Mouse (Mus musculus) forebrain, embryonic 15.5 days (tissue): ENCODE measurements around the gene Olfr957. TPM values are rescaled to one million over a fixed set of nuclear protein-coding genes. Genes with fewer than 3 reads are reported as not detected.

Experiments
- ATAC-seq: fragments of 200-750 bp; cut with Nextera tagmentation; replicated peaks from 2 replicates; pipeline ENCODE4 v1.8.0; 2017; ENCODE audit warnings: mild to moderate bottlenecking, moderate TSS enrichment, moderate library complexity
- H3K27ac ChIP-seq: fragments of 300-500 bp; sonication (generic); replicated peaks from 2 replicates; pipeline ENCODE4 v1.5.1; 2015; ENCODE audit warnings: mild to moderate bottlenecking, inconsistent platforms
- H3K27me3 ChIP-seq: fragments of 300-500 bp; sonication (generic); 2 replicates; pipeline ENCODE4 v1.6.1; 2015; ENCODE audit warnings: inconsistent platforms
- H3K36me3 ChIP-seq: fragments of 300-500 bp; sonication (generic); 2 replicates; pipeline ENCODE4 v1.6.1; 2015; ENCODE audit warnings: mild to moderate bottlenecking, inconsistent platforms
- H3K4me1 ChIP-seq: fragments of 300-500 bp; sonication (generic); 2 replicates; pipeline ENCODE4 v1.6.1; 2015; ENCODE audit warnings: inconsistent platforms
- H3K4me2 ChIP-seq: fragments of 300-500 bp; sonication (generic); replicated peaks from 2 replicates; pipeline ENCODE4 v1.6.1; 2015; ENCODE audit warnings: mild to moderate bottlenecking, inconsistent platforms
- H3K4me3 ChIP-seq: fragments of 300-500 bp; sonication (generic); 2 replicates; pipeline ENCODE4 v1.5.1; 2015; ENCODE audit warnings: mild to moderate bottlenecking, inconsistent platforms
- H3K9ac ChIP-seq: fragments of 300-500 bp; sonication (generic); replicated peaks from 2 replicates; pipeline ENCODE4 v1.6.1; 2015; ENCODE audit warnings: mild to moderate bottlenecking, inconsistent platforms
- H3K9me3 ChIP-seq: fragments of 300-500 bp; sonication (generic); 2 replicates; pipeline ENCODE4 v1.6.1; 2016; ENCODE audit warnings: inconsistent platforms
- WGBS: fragments of 180-500 bp; shearing (Covaris S2); methylation state at CpG from one replicate; pipeline ENCODE4 v1.1.7; 2015; ENCODE audit warnings: mixed read lengths; 5-methylcytosine and 5-hydroxymethylcytosine counted together
- polyA plus RNA-seq: library from polyadenylated mRNA; unstranded; fragments of >200 nt; fragmentation: Nextera tagmentation; extraction: Ambion mirVana; gene quantifications from 2 replicates; pipeline ENCODE4 v1.2.1, GENCODE M21; 2015

Olfr957 gene
- not detected in 2 replicates for polyA plus RNA-seq

GRCm38 (mm10) chr9:39515531-39515930, at the start of gene Olfr957:
Olfr957 (minus strand) TSS chr9:39515809.
- no peak within 1 kb of the TSS for H3K4me2 ChIP-seq
- no peaks in the 10 kb centered on the region for H3K4me1 ChIP-seq
- no peaks in the 10 kb centered on the region for H3K9me3 ChIP-seq
- no peak within 1 kb of the TSS for H3K4me3 ChIP-seq
- no peaks in the 10 kb centered on the region for H3K27me3 ChIP-seq
- 75% methylated on average over 3 of the region's 3 CpGs for WGBS
- no peaks in the 10 kb centered on the region for H3K36me3 ChIP-seq
- H3K27ac ChIP-seq, result no peak within 1 kb of the TSS
- ATAC-seq, result no peak
- no peak within 1 kb of the TSS for H3K9ac ChIP-seq

GRCm38 (mm10) chr9:39558349-39558647, 42.7 kb upstream of the Olfr957 start:
- Histone ChIP-seq H3K4me1 (peaks cover 17% of the 10 kb centered on the region; the same call in 1 of the 2 replicates), H3K36me3 (no peaks in the 10 kb centered on the region), H3K4me2 (no peak overlapping the region), H3K27ac (peak overlapping the region; percentile 89), H3K9ac (no peak overlapping the region), H3K4me3 (no peak overlapping the region), H3K27me3 (no peaks in the 10 kb centered on the region), H3K9me3 (no peaks in the 10 kb centered on the region)
- peak; percentile 51 for ATAC-seq

DNA sequence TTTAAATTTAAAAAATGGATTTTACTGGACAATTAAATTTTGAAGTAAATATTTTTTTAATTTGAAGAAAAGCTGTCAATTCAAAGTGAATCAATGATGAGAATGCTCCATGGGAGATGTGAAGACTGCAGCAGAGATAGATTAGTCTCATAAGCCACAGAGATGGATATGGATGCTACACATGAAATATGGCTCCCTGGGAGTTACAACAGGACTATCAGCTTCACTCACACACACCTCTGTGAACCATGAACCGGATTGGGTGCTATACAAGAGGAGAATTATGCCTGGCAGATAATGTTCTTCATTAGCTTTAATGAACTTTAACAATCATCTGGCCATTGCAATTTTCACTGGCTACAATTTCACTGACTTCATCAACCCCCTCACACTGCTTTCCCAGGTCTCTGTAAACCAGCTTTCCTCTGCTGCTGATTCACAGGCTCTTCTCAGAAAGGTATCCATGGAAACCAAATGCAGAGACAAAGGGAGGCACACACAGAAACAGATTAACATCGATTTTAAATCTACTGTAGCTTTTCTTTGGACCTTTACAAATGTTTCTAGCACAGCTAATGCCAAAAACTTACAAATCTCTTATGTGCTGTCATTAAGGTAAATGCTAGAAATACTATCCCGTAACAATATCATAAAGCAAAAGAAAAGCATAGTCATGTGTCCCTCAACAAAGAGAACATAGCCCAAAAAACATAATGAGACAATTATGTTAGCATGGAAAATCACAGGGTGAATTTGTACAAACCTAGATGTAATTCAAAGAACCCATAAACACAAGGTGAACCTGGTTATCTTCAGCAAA, 42.1 kb upstream of the Olfr957 start:
- 12% methylated on average over 3 of the region's 3 CpGs for WGBS
- Histone ChIP-seq H3K9me3 (no peaks in the 10 kb centered on the region), H3K4me2 (no peak overlapping the region; the same call in 1 of the 2 replicates), H3K4me3 (no peak overlapping the region), H3K4me1 (peaks cover 17% of the 10 kb centered on the region; the same call in 1 of the 2 replicates), H3K27ac (peak overlapping the region; percentile 89), H3K27me3 (no peaks in the 10 kb centered on the region), H3K9ac (no peak overlapping the region), H3K36me3 (no peaks in the 10 kb centered on the region)
- peak; percentile 96 for ATAC-seq

DNA sequence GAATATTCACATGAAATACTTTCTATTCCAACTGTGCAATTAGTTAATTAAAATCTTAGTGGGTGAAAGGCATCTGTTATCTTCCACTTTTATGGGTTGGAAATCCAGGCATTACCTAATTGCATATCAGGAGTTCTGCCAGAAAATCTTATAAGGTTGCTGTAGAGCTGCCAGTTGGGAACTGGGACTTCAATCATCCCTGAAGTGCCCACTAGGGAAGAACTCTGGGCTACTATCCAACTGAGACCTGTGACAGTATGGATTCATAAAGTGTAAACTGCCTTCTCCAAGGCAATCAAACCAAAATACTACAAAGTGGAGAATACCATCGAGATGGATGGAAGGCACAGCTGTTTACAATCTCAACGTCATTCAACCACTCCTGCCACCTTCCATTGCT, 38.3 kb upstream of the Olfr957 start, which contains the start of gene Olfr958:
Gene Olfr958 (minus strand): TSS at position 109 of the 400 bp plus-strand sequence.
- Histone ChIP-seq H3K4me2 (no peak within 1 kb of the TSS), H3K4me1 (peaks cover 17% of the 10 kb centered on the region; the same call in 1 of the 2 replicates), H3K27ac (peak within 1 kb of the TSS; percentile 34; the same call in 1 of the 2 replicates), H3K9ac (no peak within 1 kb of the TSS), H3K36me3 (no peaks in the 10 kb centered on the region), H3K27me3 (no peaks in the 10 kb centered on the region), H3K9me3 (no peaks in the 10 kb centered on the region), H3K4me3 (no peak within 1 kb of the TSS)
- WGBS, result 40% methylated on average over 2 of the region's 2 CpGs
- ATAC-seq, result peak; percentile 53

DNA sequence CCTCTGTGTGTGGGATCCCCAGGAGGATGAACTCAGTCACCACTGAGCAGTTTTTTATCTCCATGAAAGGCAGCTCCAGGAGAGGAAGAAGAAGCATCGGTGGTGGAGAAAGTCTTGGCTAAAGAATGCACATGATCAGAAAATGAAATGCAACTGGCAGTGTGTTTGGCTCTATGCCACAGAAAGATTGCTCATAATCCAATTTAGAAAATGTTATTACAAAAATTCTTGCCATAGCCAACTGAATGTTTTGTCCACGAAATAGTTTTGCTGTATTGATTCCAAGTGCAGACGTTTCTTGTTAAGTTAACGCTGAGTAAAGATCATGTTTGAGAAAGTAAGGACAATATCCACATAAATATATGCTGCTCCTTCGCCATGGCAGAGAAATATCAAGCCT, 35.2 kb upstream of the Olfr957 start:
- no peak overlapping the region for H3K9ac ChIP-seq
- H3K27ac ChIP-seq, result no peak overlapping the region
- H3K4me1 ChIP-seq, result peaks cover 4% of the 10 kb centered on the region; the same call in 1 of the 2 replicates
- WGBS, result 69% methylated on average over 5 of the region's 5 CpGs
- H3K4me3 ChIP-seq, result no peak overlapping the region
- no peak for ATAC-seq
- no peak overlapping the region for H3K4me2 ChIP-seq
- H3K36me3 ChIP-seq, result no peaks in the 10 kb centered on the region
- H3K9me3 ChIP-seq, result no peaks in the 10 kb centered on the region
- H3K27me3 ChIP-seq, result no peaks in the 10 kb centered on the region

- no peak for ATAC-seq
- Histone ChIP-seq H3K27ac (no peak overlapping the region), H3K4me3 (no peak overlapping the region), H3K9ac (no peak overlapping the region), H3K9me3 (no peaks in the 10 kb centered on the region), H3K4me1 (no peaks in the 10 kb centered on the region), H3K27me3 (no peaks in the 10 kb centered on the region), H3K36me3 (no peaks in the 10 kb centered on the region), H3K4me2 (no peak overlapping the region)
- WGBS, result 68% methylated on average over 1 of the region's 1 CpGs
Measured at GRCm38 (mm10) chr9:39523616-39524285, 8.1 kb upstream of the Olfr957 start.

- H3K4me2 ChIP-seq, result no peak overlapping the region
- ATAC-seq, result no peak
- no peaks in the 10 kb centered on the region for H3K9me3 ChIP-seq
- no peaks in the 10 kb centered on the region for H3K36me3 ChIP-seq
- no peaks in the 10 kb centered on the region for H3K27me3 ChIP-seq
- no peak overlapping the region for H3K27ac ChIP-seq
- H3K4me3 ChIP-seq, result no peak overlapping the region
- no peak overlapping the region for H3K9ac ChIP-seq
- no peaks in the 10 kb centered on the region for H3K4me1 ChIP-seq
Measured at GRCm38 (mm10) chr9:39518595-39518994, 3.0 kb upstream of the Olfr957 start.

DNA sequence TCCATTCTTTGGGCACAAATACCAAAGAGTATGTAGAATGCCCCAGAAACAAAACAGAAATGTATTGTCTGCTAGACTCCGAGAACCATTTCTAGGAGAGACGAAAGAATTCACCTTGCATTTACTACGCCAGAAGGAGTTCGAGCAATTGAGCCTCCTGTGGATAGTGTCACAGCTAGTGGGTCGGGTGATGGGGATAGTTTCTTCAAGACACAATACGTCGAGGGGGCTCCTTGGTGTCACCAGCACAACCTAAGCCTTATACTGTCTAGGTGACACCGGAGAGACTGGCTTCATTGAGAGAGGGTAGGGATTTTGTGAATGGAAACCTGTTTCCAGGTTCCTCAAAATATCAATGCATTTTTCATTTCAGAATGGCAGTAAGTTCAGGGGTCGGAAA, 6.2 kb downstream of the Olfr957 start:
- H3K27me3 ChIP-seq, result no peaks in the 10 kb centered on the region
- H3K4me1 ChIP-seq, result no peaks in the 10 kb centered on the region
- 81% methylated on average over 9 of the region's 9 CpGs for WGBS
- no peak overlapping the region for H3K9ac ChIP-seq
- H3K4me3 ChIP-seq, result no peak overlapping the region
- no peak overlapping the region for H3K27ac ChIP-seq
- ATAC-seq, result peak; percentile 19; the same call in 1 of the 2 replicates
- no peak overlapping the region for H3K4me2 ChIP-seq
- no peaks in the 10 kb centered on the region for H3K9me3 ChIP-seq
- H3K36me3 ChIP-seq, result no peaks in the 10 kb centered on the region

DNA sequence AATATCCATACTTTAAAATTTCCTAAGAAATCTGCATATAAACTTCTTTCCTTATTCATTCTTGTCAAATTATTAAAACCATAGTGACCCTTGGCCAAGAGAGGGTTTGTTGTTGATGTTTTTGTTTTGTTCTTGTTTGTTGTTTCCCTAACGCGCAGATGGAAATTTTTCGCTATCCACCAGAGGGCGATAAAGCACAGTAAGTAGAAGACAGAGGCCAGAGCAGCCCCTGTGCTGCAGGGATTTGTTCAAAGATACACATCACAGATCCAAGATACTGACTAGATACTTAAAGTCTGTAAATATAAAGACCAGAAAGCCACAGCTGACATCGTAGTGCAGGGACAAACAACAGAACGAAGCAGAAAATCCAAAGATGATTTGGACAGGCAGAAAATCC, 6.6 kb downstream of the Olfr957 start:
- Histone ChIP-seq H3K27me3 (no peaks in the 10 kb centered on the region), H3K36me3 (no peaks in the 10 kb centered on the region), H3K27ac (no peak overlapping the region), H3K4me1 (no peaks in the 10 kb centered on the region), H3K9me3 (no peaks in the 10 kb centered on the region), H3K9ac (no peak overlapping the region), H3K4me3 (no peak overlapping the region), H3K4me2 (no peak overlapping the region)
- 13% methylated on average over 6 of the region's 6 CpGs for WGBS
- peak; percentile 88 for ATAC-seq

DNA sequence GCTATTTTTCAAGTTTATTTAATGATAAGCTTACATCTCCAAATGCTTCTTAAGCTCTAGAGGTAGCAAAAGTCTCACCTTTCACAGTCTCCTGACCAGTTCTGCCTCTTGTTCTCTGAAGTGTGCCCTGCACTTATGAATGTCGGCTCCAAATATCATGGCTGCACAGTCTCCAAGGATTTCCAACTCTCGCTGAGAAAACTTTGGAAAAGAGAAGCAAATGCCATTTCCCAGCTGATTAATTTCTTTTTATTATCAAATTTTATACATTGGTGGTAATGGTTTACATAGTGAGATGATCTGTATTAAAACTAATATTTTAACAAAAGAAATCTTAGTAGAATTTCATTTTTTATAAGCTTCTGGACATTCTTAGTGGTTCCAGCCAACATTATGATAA, 21.7 kb downstream of the Olfr957 start, which contains the start of gene Olfr44:
Gene Olfr44 (minus strand): TSS at position 101 of the 400 bp plus-strand sequence.
- ATAC-seq, result no peak
- Histone ChIP-seq H3K4me3 (no peak within 1 kb of the TSS), H3K36me3 (no peaks in the 10 kb centered on the region), H3K9ac (no peak within 1 kb of the TSS), H3K9me3 (no peaks in the 10 kb centered on the region), H3K4me2 (no peak within 1 kb of the TSS), H3K27ac (no peak within 1 kb of the TSS), H3K27me3 (no peaks in the 10 kb centered on the region), H3K4me1 (no peaks in the 10 kb centered on the region)
- WGBS, result 95% methylated on average over 2 of the region's 2 CpGs

DNA sequence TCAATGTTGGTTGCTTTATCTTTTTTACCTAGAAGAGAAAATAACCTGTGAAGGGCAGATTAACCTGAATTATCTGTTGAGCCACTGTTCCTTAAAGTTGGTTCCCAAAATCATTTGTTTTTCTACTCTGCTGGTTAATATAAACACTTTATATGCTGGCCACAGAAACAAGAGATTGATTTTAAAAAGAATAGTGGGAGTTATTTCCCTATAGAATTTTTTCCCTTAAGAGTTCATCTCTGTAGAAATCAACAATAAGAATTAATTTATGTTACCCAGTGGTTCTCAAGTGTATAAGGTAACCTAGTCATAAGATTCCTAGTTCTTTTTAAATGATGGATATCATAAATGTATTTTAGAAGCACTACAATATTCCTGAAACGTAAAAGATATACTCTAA, 43.8 kb downstream of the Olfr957 start, which contains the start of gene Olfr955:
Gene Olfr955 (minus strand): TSS at position 101 of the 400 bp plus-strand sequence.
- Histone ChIP-seq H3K27me3 (no peaks in the 10 kb centered on the region), H3K9ac (no peak within 1 kb of the TSS), H3K27ac (no peak within 1 kb of the TSS), H3K9me3 (no peaks in the 10 kb centered on the region), H3K4me2 (no peak within 1 kb of the TSS), H3K4me3 (no peak within 1 kb of the TSS), H3K36me3 (no peaks in the 10 kb centered on the region), H3K4me1 (no peaks in the 10 kb centered on the region)
- WGBS, result 49% methylated on average over 1 of the region's 1 CpGs
- no peak for ATAC-seq
